Comparison of ENCODE assay signal across 10 mouse cellular contexts in the genomic region with DNA sequence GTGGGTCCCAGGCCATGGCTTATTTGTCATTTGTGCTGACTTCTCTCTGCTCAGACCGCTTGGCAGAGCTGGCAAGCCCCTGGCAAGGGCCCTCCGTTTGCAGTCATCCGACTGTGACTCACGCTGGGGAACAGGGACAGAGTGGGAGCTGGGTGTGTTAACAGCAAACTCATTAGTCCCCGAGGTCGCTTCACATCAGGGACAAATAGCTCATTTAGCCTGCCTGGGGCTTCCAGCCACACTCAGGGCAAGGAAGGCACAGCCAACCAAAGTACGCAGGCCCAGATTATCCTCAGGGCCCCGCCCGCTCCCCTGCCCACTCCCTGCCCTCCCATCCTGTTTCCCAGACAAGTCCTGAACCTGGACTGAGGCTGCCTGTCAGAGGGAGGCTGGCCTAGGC. TPM values are rescaled to one million over a fixed set of nuclear protein-coding genes. Genes with fewer than 3 reads are reported as not detected.
DNase-seq lines count a peak whose midpoint lies in the region; ATAC-seq and TF ChIP-seq lines count a peak whose summit lies in the region.
"Had no signal": no experiment of that assay in that cellular context is flagged by ENCODE, and none has a peak within 500 bp of the region (broad histone marks: within the 10 kb centered on the region; RNA-seq: fewer than 3 reads in every experiment).

No protein-coding gene starts in this region.

- TF ChIP-seq CTCF in intestine, postnatal 0 days (IDR thresholded peaks at IDR 0.05; ENCODE audit: low read depth): no peak

- H3K4me1 ChIP-seq in intestine, embryonic 15.5 days (replicated peaks): peaks cover 32% of the 10 kb centered on the region
- H3K4me1 ChIP-seq in intestine, postnatal 0 days (replicated peaks; ENCODE audit: control insufficient read depth, insufficient read depth, low read length): no peaks in the 10 kb centered on the region; the same call in 1 of the 2 replicates
- peaks cover 15% of the 10 kb centered on the region for H3K4me1 ChIP-seq in neural tube, embryonic 15.5 days
- no peaks in the 10 kb centered on the region for H3K4me1 ChIP-seq in midbrain, embryonic 11.5 days (ENCODE audit: control insufficient read depth, insufficient read depth, low read length)

- DNase-seq in 3134 (ENCODE audit: extremely low read depth, insufficient read length, low spot score): peak; percentile 92
- DNase-seq in adrenal gland, adult (ENCODE audit: inconsistent age in 2 of 2, low spot score in 1 of 2): peak; percentile 94 to 96
- DNase-seq in heart, postnatal 25 days (ENCODE audit: low spot score): peak; percentile 52
- DNase-seq in midbrain, embryonic 11.5 days (ENCODE audit: low spot score, missing footprints): no peak
- DNase-seq in urinary bladder, postnatal 10 days (ENCODE audit: low spot score): no peak
- DNase-seq: lung, postnatal 36 days had no signal

- no peaks in the 10 kb centered on the region for H3K9me3 ChIP-seq in intestine, embryonic 15.5 days
- H3K9me3 ChIP-seq in intestine, postnatal 0 days (ENCODE audit: control insufficient read depth): no peaks in the 10 kb centered on the region
- no peaks in the 10 kb centered on the region for H3K9me3 ChIP-seq in neural tube, embryonic 15.5 days (replicated peaks)
- H3K9me3 ChIP-seq in midbrain, embryonic 11.5 days (ENCODE audit: control insufficient read depth, low read length): no peaks in the 10 kb centered on the region
- H3K9me3 ChIP-seq: neural tube, embryonic 12.5 days had no signal

- H3K36me3 ChIP-seq in intestine, embryonic 15.5 days: no peaks in the 10 kb centered on the region
- H3K36me3 ChIP-seq in intestine, postnatal 0 days (ENCODE audit: control insufficient read depth, insufficient read depth): peaks cover 3% of the 10 kb centered on the region; the same call in 1 of the 2 replicates
- no peaks in the 10 kb centered on the region for H3K36me3 ChIP-seq in neural tube, embryonic 15.5 days
- H3K36me3 ChIP-seq in midbrain, embryonic 11.5 days (ENCODE audit: control insufficient read depth, insufficient read depth, low read length): no peaks in the 10 kb centered on the region
- H3K36me3 ChIP-seq: neural tube, embryonic 12.5 days had no signal

- no peak overlapping the region for H3K4me2 ChIP-seq in intestine, embryonic 15.5 days (replicated peaks)
- no peak overlapping the region for H3K4me2 ChIP-seq in intestine, postnatal 0 days (replicated peaks; ENCODE audit: low read depth)
- H3K4me2 ChIP-seq in neural tube, embryonic 15.5 days: no peak overlapping the region
- H3K4me2 ChIP-seq in midbrain, embryonic 11.5 days: no peak overlapping the region
- H3K4me2 ChIP-seq: neural tube, embryonic 12.5 days had no signal

- no peak overlapping the region for H3K27ac ChIP-seq in intestine, embryonic 15.5 days
- H3K27ac ChIP-seq in intestine, postnatal 0 days (ENCODE audit: low read depth, low read length): no peak overlapping the region
- no peak overlapping the region for H3K27ac ChIP-seq in neural tube, embryonic 15.5 days (replicated peaks)
- no peak overlapping the region for H3K27ac ChIP-seq in midbrain, embryonic 11.5 days (ENCODE audit: low read depth, low read length)
- H3K27ac ChIP-seq: neural tube, embryonic 12.5 days had no signal

- H3K27me3 ChIP-seq in intestine, embryonic 15.5 days (replicated peaks): no peaks in the 10 kb centered on the region
- no peaks in the 10 kb centered on the region for H3K27me3 ChIP-seq in intestine, postnatal 0 days (replicated peaks; ENCODE audit: control insufficient read depth, insufficient read depth, low read length)
- H3K27me3 ChIP-seq in neural tube, embryonic 15.5 days (replicated peaks): no peaks in the 10 kb centered on the region
- H3K27me3 ChIP-seq in midbrain, embryonic 11.5 days (ENCODE audit: control insufficient read depth, insufficient read depth, low read length): no peaks in the 10 kb centered on the region
- H3K27me3 ChIP-seq: neural tube, embryonic 12.5 days had no signal

- H3K4me3 ChIP-seq in intestine, embryonic 15.5 days (replicated peaks): no peak overlapping the region
- H3K4me3 ChIP-seq in intestine, postnatal 0 days (ENCODE audit: low read depth, low read length): no peak overlapping the region
- no peak overlapping the region for H3K4me3 ChIP-seq in neural tube, embryonic 15.5 days (replicated peaks)
- H3K4me3 ChIP-seq in midbrain, embryonic 11.5 days (ENCODE audit: low read depth, low read length): no peak overlapping the region
- H3K4me3 ChIP-seq: neural tube, embryonic 12.5 days had no signal

- no peak overlapping the region for H3K9ac ChIP-seq in intestine, embryonic 15.5 days
- no peak overlapping the region for H3K9ac ChIP-seq in intestine, postnatal 0 days (ENCODE audit: low read depth, low read length)
- H3K9ac ChIP-seq in neural tube, embryonic 15.5 days (replicated peaks): no peak overlapping the region
- no peak overlapping the region for H3K9ac ChIP-seq in midbrain, embryonic 11.5 days (ENCODE audit: low read length)
- H3K9ac ChIP-seq: neural tube, embryonic 12.5 days had no signal

- peak; percentile 33; the same call in 1 of the 2 replicates for ATAC-seq in intestine, embryonic 15.5 days
- ATAC-seq in intestine, postnatal 0 days: no peak
- no peak for ATAC-seq in neural tube, embryonic 15.5 days (ENCODE audit: low FRiP score)
- no peak for ATAC-seq in midbrain, embryonic 11.5 days (ENCODE audit: low FRiP score)

- 59% methylated on average over 9 of the region's 9 CpGs for WGBS in intestine, embryonic 15.5 days
- WGBS in intestine, postnatal 0 days: 48% methylated on average over 9 of the region's 9 CpGs
- WGBS in neural tube, embryonic 15.5 days: 39% methylated on average over 9 of the region's 9 CpGs
- 61% methylated on average over 9 of the region's 9 CpGs for WGBS in midbrain, embryonic 11.5 days

- intact Hi-C loops in heart, postnatal 25 days (cut with DNase I): no loop called here

RNA-seq across cellular contexts. Expression of gene Sept9, which starts 56.6 kb away (rescaled TPM):
- 166 and 167 TPM in 2 replicates for polyA plus RNA-seq in intestine, embryonic 15.5 days (2015; fragmentation: Nextera tagmentation; extraction: Ambion mirVana)
- polyA plus RNA-seq in intestine, postnatal 0 days (2015; fragmentation: Nextera tagmentation; extraction: Ambion mirVana): 74.5 and 81.5 TPM in 2 replicates
- 10 to 100 TPM; 32.2 to 35.2 TPM for total RNA-seq in heart, postnatal 25 days (2021)
- polyA plus RNA-seq in neural tube, embryonic 15.5 days (2015; fragmentation: Nextera tagmentation; extraction: Ambion mirVana): 92.2 and 119 TPM in 2 replicates
- polyA plus RNA-seq in midbrain, embryonic 11.5 days (2014; fragmentation: Nextera tagmentation; extraction: Ambion mirVana): 146 and 152 TPM in 2 replicates

Comparison
In these comparisons a context has a peak if more than half of its experiments do, and no peak if none do; other contexts are left out.
1. DNase-seq: peak in 3134 (single experiment), adrenal gland, adult (2 of 2) and heart, postnatal 25 days (single experiment); none in midbrain, embryonic 11.5 days (single experiment) and urinary bladder, postnatal 10 days (single experiment).